Mouse (Mus musculus) forebrain, embryonic 15.5 days (tissue): ENCODE data around the gene 9030624G23Rik. TPM values are rescaled to one million over a fixed set of nuclear protein-coding genes. Genes with fewer than 3 reads are reported as not detected.
"Not testable (repeated sequence)": the region's sequence is repeated elsewhere in the genome, so short reads cannot be mapped to it uniquely, and the experiment has no call there.

Experiments used
- ATAC-seq: fragments of 200-750 bp; cut with Nextera tagmentation; replicated peaks from 2 replicates; pipeline ENCODE4 v1.8.0; 2017; ENCODE audit warnings: mild to moderate bottlenecking, moderate TSS enrichment, moderate library complexity
- H3K27ac ChIP-seq: fragments of 300-500 bp; sonication (generic); replicated peaks from 2 replicates; pipeline ENCODE4 v1.5.1; 2015; ENCODE audit warnings: mild to moderate bottlenecking, inconsistent platforms
- H3K27me3 ChIP-seq: fragments of 300-500 bp; sonication (generic); 2 replicates; pipeline ENCODE4 v1.6.1; 2015; ENCODE audit warnings: inconsistent platforms
- H3K36me3 ChIP-seq: fragments of 300-500 bp; sonication (generic); 2 replicates; pipeline ENCODE4 v1.6.1; 2015; ENCODE audit warnings: mild to moderate bottlenecking, inconsistent platforms
- H3K4me1 ChIP-seq: fragments of 300-500 bp; sonication (generic); 2 replicates; pipeline ENCODE4 v1.6.1; 2015; ENCODE audit warnings: inconsistent platforms
- H3K4me2 ChIP-seq: fragments of 300-500 bp; sonication (generic); replicated peaks from 2 replicates; pipeline ENCODE4 v1.6.1; 2015; ENCODE audit warnings: mild to moderate bottlenecking, inconsistent platforms
- H3K4me3 ChIP-seq: fragments of 300-500 bp; sonication (generic); 2 replicates; pipeline ENCODE4 v1.5.1; 2015; ENCODE audit warnings: mild to moderate bottlenecking, inconsistent platforms
- H3K9ac ChIP-seq: fragments of 300-500 bp; sonication (generic); replicated peaks from 2 replicates; pipeline ENCODE4 v1.6.1; 2015; ENCODE audit warnings: mild to moderate bottlenecking, inconsistent platforms
- H3K9me3 ChIP-seq: fragments of 300-500 bp; sonication (generic); 2 replicates; pipeline ENCODE4 v1.6.1; 2016; ENCODE audit warnings: inconsistent platforms
- WGBS: fragments of 180-500 bp; shearing (Covaris S2); methylation state at CpG from one replicate; pipeline ENCODE4 v1.1.7; 2015; ENCODE audit warnings: mixed read lengths; 5-methylcytosine and 5-hydroxymethylcytosine counted together
- polyA plus RNA-seq: library from polyadenylated mRNA; unstranded; fragments of >200 nt; fragmentation: Nextera tagmentation; extraction: Ambion mirVana; gene quantifications from 2 replicates; pipeline ENCODE4 v1.2.1, GENCODE M21; 2015

The 9030624G23Rik gene
- 1.4 and 1.5 TPM in 2 replicates for polyA plus RNA-seq

GRCm38 (mm10) chr12:24097108-24097520 is at the start of gene 9030624G23Rik:
Gene 9030624G23Rik (minus strand): TSS chr12:24097246.
- H3K9ac ChIP-seq, ATAC-seq, H3K27ac ChIP-seq, H3K9me3 ChIP-seq, H3K4me1 ChIP-seq, H3K36me3 ChIP-seq, H3K27me3 ChIP-seq: not testable (repeated sequence)
- peak within 1 kb of the TSS; percentile 29 for H3K4me2 ChIP-seq
- H3K4me3 ChIP-seq, result peak within 1 kb of the TSS; percentile 40
- 2% methylated on average over 34 of the region's 39 CpGs for WGBS

GRCm38 (mm10) chr12:24083096-24083495 is 13.9 kb downstream of the 9030624G23Rik start:
- 91% methylated on average over 2 of the region's 5 CpGs for WGBS

More at GRCm38 (mm10) chr12:24083096-24083495, 13.9 kb downstream of the 9030624G23Rik start:
- H3K4me2 ChIP-seq, H3K27ac ChIP-seq, H3K9ac ChIP-seq, H3K4me3 ChIP-seq, ATAC-seq, H3K4me1 ChIP-seq, H3K27me3 ChIP-seq, H3K36me3 ChIP-seq, H3K9me3 ChIP-seq: not testable (repeated sequence)
